Mouse (Mus musculus): ENCODE measurements around the gene Kcnk15. TPM values are rescaled to one million over a fixed set of nuclear protein-coding genes. Genes with fewer than 3 reads are reported as not detected.

Gene Kcnk15
- polyA plus RNA-seq (2021; fragmentation: Nextera tagmentation): 0.11 and 0.23 TPM in 2 replicates
- long read RNA-seq, experiment 1, partial matches to known transcripts: 0 of 4 reads
- long read RNA-seq, experiment 1, other reads (novel, unspliced or antisense): 0 of 4 reads
- long read RNA-seq, experiment 2: 0 reads

GRCm38 (mm10) chr2:163853461-163853901 lies at the start of gene Kcnk15:
Gene Kcnk15, plus strand, starts transcription at chr2:163853651.

GRCm38 (mm10) chr2:163820607-163821006 lies 32.8 kb upstream of the Kcnk15 start, which contains the start of gene Ccn5:
Gene Ccn5, plus strand, starts transcription at chr2:163820861.

Other genes starting within 250 kb of the Kcnk15 start
- gene Serinc3, start 208.5 kb upstream of the Kcnk15 start, polyA plus RNA-seq (2021; fragmentation: Nextera tagmentation): 31.1 and 48.0 TPM in 2 replicates
- gene Pkig, start 195.3 kb upstream of the Kcnk15 start, polyA plus RNA-seq (2021; fragmentation: Nextera tagmentation): 258 and 346 TPM in 2 replicates
- 0.25 and 0.42 TPM in 2 replicates for gene Ada, start 103.4 kb upstream of the Kcnk15 start, polyA plus RNA-seq (2021; fragmentation: Nextera tagmentation)
- gene Ccn5, start 32.8 kb upstream of the Kcnk15 start, polyA plus RNA-seq (2021; fragmentation: Nextera tagmentation): 0.38 TPM in 1 of 2 replicates, not detected in the other
- gene Rims4, start 65.0 kb downstream of the Kcnk15 start, polyA plus RNA-seq (2021; fragmentation: Nextera tagmentation): 6.7 and 16.7 TPM in 2 replicates
- 525 and 537 TPM in 2 replicates for gene Ywhab, start 141.3 kb downstream of the Kcnk15 start, polyA plus RNA-seq (2021; fragmentation: Nextera tagmentation)
- gene Pabpc1l, start 171.8 kb downstream of the Kcnk15 start, polyA plus RNA-seq (2021; fragmentation: Nextera tagmentation): 0.21 and 0.78 TPM in 2 replicates
- 13.3 and 21.5 TPM in 2 replicates for gene Stk4, start 216.7 kb downstream of the Kcnk15 start, polyA plus RNA-seq (2021; fragmentation: Nextera tagmentation)
- gene Tomm34, start 217.5 kb downstream of the Kcnk15 start, polyA plus RNA-seq (2021; fragmentation: Nextera tagmentation): 105 and 112 TPM in 2 replicates

All from left cerebral cortex, adult 6 months (tissue).